Mouse (Mus musculus) neutrophil, adult 5-6 weeks (primary cell): Measurements from ENCODE around the gene Stambpl1. TPM values are rescaled to one million over a fixed set of nuclear protein-coding genes. Genes with fewer than 3 reads are reported as not detected.

Source experiments
- ATAC-seq: fragments of 151-379, 151-347 bp; 2 replicates; pipeline ENCODE4 v1.8.0; 2017; ENCODE audit warnings: mild to moderate bottlenecking, moderate TSS enrichment; ENCODE audit not compliant: insufficient number of reproducible peaks, poor library complexity, low FRiP score, severe bottlenecking; ENCODE audit errors: extremely low read depth
- total RNA-seq: library from RNA; stranded (forward); fragments of 200-1000 nt; gene quantifications from 2 replicates; pipeline ENCODE4 v1.2.3, GENCODE M21; 2017

Gene Stambpl1
- total RNA-seq, 1 experiment from 2014 or later: 35.0 TPM

DNA sequence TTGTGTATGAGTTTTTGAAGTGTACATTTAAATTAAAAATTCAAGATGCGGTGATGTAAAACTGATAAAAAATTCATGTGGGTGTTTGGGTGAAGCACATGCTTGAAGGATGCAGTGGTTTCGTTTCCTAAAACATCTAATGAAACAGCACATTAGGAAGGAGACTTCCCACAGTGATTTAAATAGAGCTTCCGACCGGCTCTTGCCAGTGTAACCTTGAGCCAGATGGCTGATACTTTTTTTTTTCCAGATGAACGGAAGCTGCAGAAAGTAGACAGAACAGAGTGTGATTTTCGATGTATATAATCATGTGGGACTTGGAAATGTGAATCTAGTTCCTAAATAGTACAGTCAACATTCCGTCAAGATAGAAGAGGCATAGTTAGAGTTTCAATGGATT, 39.6 kb downstream of the Stambpl1 start:
- no peak for ATAC-seq

DNA sequence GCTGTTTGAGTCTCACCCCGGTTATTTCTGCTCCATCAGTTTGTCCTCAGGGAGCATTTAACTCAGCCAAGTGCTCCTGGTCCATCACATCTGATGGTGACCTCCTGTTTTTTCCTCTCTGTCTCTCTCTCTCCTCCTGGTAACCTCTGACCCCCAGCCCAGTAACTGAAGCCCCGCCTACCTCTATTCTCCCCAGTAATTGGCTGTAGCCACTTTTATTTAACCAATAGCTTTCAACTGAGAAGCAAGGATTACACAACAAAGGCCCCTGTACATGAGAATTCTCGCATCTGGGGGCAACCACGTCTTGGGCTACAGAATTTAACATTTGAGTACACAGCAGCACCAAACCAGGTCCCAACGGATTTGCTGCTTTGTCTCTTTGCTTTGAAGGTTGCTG, 40.3 kb downstream of the Stambpl1 start:
- ATAC-seq: no peak

DNA sequence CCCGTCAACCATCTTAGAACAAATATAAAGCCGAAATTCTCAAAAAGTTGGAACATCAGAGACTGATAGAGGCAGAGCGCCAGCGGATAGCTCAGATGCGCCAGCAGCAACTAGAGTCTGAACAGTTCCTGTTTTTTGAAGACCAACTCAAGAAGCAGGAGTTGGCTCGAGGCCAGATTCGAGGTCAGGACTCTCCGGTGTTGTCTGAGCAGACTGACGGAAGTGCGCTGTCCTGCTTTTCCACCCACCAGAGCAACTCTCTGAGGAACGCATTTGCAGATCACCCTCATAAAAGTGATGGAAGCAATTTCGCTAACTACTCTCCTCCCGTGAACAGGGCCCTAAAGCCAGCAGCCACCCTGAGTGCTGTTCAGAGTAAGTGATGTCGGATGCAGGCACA, 41.9 kb downstream of the Stambpl1 start:
- ATAC-seq: peak; percentile 23; the same call in 1 of the 2 replicates

DNA sequence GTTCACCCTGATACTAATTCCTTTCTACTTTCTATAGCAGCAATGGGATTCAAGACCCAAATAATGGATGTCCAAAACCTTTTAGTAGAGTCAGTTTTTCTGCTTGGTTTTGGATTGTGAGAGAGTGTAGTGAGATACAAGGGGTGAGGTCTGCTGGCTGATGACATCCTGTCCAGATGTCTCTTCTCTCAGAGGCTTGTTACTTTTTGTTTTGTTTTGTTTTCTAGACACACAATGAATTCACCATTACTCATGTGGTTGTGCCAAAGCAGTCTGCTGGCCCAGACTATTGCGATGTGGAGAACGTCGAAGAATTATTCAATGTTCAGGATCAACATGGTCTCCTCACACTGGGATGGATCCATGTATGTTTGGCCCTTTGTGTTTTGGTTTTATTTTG, 44.0 kb downstream of the Stambpl1 start:
- ATAC-seq: no peak

DNA sequence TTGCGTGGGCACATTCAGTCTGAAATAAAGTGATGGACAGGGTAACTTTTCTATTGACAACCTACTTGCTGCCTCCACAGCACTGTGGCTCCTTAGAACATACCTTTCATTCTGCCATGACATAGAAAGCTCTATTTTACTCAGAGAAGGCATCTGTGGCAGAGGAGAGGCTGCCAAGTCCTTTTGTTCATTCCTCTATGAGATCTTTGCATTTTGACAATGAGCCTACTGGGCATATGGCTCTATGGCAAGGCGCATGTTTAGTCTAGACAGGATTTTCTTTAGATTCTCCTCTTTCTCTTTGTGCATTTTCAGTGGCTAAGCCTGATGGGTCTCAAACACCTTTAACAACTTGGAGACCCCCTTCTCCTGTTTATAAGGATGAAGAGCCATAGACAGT, 45.7 kb downstream of the Stambpl1 start:
- ATAC-seq: no peak

DNA sequence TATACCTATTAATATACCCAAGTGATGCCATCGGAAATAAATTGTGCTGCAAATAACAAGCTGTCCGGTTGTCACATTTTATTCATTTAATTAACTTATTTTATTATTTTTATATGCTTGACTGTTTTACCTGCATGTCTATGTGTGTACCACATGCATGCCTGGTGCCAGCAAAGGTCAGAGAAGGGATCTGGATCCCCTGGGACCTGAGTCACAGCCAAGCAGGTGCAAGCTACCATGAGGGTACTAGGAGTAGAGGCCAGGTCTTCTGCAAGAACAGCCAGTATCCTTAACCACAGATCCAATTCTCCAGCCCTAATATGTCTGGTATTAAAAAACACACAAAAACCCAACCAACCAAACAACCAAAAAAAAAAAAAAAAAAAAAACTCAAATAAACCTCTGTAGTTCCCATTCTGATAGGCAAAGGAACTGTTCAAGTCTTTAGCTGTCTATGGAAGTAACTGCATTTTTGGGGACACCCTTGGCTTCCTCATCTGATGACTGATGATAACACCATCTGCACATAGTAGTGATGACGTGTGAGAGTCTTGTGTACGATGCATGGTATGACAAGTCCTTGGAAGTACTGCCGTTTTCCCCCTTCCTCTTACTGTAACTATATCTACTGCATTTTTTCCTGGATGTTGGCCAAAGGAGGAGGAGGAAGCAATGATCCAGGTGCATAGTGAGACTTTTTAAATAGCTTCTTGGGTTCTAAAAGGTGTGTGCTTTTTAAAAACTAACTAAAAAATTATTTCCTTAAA, 48.4 kb downstream of the Stambpl1 start:
- no peak for ATAC-seq

DNA sequence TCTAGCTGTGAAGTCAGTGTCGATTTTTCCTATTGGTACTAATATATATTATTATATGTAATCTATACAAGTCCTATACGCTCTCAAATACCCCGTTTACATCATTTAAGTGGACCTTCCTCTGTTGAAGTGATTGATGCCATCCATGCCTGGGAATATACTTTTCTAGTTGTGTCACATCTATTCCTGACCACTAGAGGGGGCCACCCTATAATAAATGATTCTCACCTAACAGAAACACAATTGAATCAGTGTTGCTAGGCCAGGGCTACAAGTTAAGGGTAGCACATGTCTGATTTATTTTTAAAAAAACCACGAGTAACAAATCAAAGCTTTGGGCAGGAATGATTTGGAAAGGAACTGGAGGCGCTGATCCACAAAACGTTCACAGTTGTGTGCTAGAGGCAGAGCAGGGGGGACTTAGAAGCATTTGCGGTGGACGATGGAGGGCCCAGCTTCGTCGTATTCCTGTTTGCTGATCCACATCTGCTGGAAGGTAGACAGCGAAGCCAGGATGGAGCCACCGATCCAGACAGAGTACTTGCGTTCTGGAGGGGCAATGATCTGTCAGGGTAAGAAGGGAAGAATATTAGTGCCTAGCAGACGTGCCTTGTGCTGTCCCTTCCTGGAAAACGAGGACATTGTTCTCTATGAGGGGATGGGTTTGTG, 49.4 kb downstream of the Stambpl1 start:
- peak; percentile 61; the same call in 1 of the 2 replicates for ATAC-seq

DNA sequence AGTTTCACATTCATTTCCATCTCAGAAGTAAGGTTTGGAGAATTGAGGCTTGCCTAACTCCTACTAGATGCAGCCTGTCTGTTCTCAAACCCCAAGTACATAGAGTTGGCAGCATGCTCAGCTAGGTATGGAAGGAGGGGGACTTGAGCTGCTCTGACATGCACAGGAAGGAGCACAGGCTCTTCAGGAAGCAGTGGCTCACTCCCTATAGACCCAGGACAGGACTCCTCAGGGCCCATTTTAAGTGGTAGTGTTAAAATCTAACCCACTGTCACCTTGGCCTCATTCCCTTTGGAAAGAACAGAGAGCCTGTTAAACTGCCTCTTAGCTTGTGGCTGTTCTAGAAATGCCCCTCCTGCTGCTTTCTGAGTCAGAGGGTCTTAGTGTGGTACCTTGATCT, 50.9 kb downstream of the Stambpl1 start:
- no peak for ATAC-seq

DNA sequence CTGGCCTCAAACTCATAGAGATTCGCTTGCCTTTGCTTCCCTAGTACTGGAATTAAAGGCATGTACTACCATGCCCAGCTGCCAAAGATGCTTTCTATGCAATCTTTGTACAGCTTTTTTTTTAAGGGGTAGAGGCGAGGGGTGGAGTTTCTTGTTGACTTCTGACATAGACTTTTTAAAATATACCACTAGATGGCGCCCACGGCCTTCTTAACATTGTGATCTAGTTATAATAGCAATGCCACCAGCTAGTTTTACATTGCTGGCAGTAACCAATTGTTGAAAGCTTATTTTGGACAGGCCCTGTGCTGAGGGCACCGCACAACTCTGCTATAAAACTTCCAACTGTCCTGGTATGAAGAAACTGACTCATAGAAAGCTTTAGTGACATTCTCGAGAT, 52.0 kb downstream of the Stambpl1 start:
- ATAC-seq: peak; percentile 69

DNA sequence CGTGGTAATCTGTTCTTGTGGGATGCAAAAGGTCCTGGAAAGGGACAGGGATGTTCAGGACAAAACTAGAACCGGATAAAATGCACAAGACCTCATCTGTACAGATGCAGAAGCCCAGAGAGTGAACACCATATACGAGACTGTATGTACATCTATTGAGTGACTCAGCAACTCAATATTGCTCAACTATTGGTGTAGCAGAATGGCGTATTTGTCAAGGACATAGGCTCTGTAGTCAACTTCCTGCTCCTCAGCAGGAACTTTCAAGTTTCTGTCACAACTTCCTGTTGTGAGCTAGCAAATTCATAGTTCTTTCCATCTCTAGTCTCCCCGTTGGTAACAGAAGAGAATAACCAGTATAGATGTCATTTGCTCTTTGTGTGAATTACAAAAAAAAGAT, 56.5 kb downstream of the Stambpl1 start:
- peak; percentile 95 for ATAC-seq

DNA sequence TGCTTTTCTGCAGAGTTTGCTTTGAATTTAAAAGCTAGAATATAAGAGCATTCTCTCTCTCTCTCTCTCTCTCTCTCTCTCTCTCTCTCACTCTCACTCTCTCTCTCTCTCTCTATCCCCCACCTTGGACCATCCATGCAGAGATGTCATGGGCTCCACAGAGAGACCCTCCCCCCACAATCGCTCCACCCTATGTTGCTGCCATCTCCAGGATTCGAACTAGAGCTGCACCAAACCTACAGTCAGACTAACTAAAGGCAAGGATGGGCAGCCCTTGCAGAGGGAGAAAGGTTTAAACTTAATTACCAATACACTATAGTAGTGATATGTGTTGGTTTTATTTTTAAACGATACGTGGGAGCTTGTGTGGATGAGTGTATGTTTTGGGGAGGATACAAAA, 58.6 kb downstream of the Stambpl1 start:
- no peak for ATAC-seq

DNA sequence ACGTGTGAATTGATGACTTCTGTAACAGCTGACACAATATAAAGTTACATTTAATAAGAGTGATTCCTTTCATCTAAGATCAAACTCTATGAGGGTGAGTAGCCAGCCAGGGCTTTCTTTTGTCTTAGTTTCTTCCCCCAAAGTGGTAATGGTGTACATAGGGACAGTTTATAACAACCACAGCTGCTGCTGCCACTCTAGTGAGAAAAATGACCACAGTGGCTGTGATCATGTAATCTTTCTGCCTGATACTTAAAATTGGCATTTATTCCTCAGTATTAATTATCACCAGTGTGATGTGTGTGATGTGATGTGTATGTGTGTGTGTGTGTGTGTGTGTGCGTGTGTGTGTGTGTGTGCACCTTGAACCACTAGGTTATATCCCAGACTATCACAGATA, 59.9 kb downstream of the Stambpl1 start:
- no peak for ATAC-seq

DNA sequence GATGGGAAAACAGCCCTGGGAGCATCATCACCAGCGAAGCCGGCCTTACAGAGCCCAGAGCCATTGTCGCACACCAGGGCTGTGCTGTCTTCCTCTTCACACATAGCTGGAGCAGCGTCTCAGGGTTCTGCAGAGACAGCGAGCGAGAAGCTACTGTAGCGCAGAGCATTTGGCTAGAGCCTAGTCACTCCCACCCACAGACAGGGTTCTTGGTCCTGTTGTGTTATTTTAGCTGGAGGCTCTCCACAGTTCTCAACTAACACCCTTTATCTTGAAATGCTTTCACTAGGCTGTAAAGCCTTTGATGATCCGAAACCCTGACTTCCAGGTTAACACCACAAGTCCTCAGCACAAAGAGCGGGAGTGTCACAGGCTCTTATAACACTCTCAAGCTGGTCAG, 60.4 kb downstream of the Stambpl1 start:
- ATAC-seq: no peak

DNA sequence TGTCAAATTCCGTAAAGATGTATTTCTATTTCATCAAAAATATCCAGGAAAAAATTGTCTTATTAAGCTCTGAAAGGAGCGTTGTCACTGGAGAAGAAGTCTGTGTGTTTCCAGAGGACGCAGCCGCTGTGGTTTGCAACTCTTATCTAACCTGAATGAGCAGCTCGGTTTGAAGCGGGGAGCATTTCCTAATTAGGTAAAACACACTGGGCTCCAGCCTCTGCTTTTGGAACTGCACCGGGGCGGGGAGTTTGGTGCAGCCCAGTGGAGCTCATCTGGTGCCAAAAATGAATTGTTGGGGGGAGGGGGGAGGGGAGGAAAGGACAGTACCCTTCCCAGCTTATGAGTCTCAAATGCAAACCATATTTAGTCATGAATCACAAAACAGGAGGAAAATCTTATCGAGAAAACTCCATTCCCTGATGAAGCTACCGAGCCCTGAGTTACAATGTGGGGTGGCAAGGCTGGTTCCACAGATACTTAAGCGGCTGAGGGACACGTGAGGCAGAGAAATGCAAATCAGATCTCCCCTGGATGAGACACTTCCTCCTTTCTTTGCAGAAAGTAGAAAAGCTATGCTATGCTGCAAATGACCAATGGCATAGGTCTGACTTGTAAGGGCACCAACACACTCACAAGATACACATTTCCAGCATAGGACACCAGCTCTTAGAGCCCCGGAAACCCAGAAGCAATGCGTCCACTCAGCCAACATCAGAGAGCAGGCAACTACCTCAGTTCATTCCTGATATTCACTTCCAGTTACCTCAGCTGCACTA, 62.3 kb downstream of the Stambpl1 start:
- peak; percentile 90 for ATAC-seq

DNA sequence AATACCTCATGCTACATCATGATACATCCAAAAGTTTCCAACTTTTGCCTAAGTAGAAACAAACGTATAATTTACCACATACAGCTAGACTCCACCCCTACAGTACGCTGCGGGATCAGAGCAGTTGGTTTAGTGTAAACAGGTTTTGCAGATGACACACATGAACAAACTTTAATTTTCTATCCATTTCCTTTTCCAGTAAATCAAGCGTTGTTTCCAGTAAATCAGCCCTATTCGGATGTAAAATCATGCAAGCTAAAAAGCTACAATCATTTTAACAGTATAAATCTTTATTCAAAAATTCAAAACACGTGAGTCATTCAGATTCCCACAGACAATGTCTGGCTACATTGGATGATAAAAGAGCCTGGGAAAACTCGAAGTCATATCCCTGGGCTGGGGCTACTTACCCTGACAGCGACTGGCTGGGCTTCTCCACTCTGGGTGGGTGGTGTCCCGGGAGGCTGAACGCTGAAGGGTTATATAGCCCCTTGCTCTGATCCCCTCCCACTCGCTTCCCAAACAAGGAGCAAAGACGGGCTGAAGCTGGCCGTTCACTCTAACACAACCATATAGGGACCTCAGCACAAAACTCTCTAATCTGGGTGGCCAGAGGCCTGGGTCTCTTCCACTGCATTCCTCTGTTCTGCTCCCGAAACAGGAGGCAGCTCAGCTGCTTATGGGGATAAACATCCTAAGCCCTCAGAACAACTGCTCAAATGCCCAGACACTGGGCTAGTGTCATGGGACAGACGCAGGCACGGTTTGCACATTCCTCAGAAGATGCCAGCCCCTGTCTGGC, 63.1 kb downstream of the Stambpl1 start, which contains the start of gene Acta2:
Acta2 (minus strand) TSS at position 711 of the 802 bp plus-strand sequence.
- ATAC-seq: no peak

DNA sequence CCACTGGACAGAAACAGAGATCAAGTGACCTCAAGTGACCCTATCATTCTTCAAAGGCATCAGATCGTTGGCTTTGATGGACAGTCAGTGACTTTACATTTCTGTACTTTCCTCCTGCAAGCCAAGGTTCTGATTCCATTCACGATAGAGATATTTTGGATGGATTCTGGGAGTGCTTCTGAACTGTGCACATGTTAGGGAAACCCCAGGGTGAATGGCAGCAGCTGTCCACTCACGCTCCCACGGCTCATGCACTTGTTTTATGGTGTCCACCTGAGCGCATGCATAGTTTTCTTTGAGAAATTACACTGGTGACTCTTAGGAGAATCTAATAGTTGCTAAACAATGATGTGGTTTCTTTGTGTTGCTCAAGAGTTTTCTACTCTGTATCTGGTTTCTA, 64.1 kb downstream of the Stambpl1 start:
- no peak for ATAC-seq

DNA sequence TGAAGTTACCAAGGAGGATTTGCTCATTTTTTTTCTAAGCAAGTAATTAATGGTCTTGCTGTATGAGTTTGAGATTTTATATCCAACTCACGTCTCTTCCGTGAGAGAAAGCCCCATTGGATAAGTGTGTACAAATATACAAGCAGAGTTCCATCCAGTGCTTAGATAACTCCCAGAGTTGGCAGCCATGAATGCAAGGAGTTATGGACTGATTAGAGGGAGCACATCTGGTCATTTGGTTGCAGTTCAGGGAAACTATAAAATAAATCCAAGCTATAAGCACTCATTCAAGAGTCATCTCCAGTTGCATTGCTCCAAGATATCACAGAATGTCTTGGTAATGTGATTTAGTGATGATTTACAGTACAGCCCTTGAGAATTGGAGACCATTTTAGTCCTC, 64.9 kb downstream of the Stambpl1 start:
- no peak for ATAC-seq

DNA sequence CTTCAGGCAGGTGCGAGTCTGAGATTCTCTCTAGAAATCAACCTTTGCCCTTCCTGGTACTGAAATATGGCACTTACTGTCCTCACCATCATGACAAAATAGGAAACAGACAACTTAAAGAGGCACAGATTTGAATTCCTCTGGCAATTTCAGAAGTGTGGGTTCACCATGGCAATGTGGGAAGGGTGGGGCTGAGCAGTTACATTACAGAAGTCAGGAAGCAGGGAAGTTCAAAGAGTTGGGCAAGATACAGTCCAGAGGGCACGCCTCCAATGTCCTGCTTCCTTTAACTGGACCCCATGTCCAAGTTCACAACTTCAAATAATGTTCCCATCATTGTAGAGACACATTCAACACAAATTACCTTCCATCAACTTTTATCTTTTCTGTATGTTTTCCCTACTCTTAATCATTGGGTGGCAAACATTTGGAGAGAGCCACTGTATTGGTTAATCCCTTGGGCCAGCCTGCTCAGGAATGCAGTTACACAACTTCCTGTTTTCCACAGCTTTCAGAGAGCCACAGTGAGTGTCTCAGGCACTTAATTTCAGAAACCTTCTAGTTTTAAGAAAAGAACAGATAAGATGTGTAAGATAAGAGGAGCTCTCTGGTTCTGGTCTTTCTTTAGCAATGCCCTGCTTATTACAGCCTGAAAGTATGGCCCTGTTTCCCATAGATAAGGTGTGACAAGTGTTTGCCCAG, 70.4 kb downstream of the Stambpl1 start:
- no peak for ATAC-seq
